ENCODE assay signal across 26 mouse cellular contexts in the genomic region with DNA sequence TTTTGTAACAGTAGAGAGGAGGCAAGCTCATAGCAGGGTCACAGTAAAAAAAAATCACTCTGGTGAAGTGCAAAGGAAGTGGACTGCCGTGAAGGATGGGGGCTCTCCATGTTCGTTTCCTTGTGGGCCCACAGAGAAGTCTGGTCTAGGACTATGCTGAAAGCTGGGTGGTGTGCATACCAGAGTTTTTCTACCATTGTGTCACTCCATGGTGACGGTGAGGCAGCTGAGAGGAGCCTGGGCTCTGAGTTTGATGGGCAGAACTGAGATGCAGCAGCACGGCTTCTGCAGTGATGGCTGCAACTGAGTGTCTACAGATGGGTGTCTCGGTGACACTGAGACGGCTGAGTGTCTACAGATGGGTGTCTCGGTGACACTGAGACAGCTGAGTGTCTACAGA.
DNase-seq lines count a peak whose midpoint lies in the region; ATAC-seq and TF ChIP-seq lines count a peak whose summit lies in the region.
"Had no signal": no experiment of that assay in that cellular context is flagged by ENCODE, and none has a peak within 500 bp of the region (broad histone marks: within the 10 kb centered on the region; RNA-seq: fewer than 3 reads in every experiment).

No protein-coding gene starts in this region.

- no peak overlapping the region for H3K4me3 ChIP-seq in hindbrain, embryonic 10.5 days
- H3K4me3 ChIP-seq in hindbrain, embryonic 14.5 days (replicated peaks; ENCODE audit: low read length): no peak overlapping the region
- H3K4me3 ChIP-seq in midbrain, embryonic 13.5 days (replicated peaks): no peak overlapping the region
- H3K4me3 ChIP-seq in midbrain, postnatal 0 days (ENCODE audit: low read depth, low read length): no peak overlapping the region
- H3K4me3 ChIP-seq in neural tube, embryonic 15.5 days (replicated peaks): no peak overlapping the region
- H3K4me3 ChIP-seq: forebrain, embryonic 15.5 days; heart, embryonic 13.5 days; liver, embryonic 15.5 days had no signal

- peak; percentile 23 for DNase-seq in embryo, embryonic 10 days (ENCODE audit: low spot score)
- no peak for DNase-seq in embryo, embryonic 11 days
- DNase-seq in hindbrain, embryonic 10.5 days (ENCODE audit: low spot score): peak; percentile 41
- no peak for DNase-seq in hindbrain, embryonic 14.5 days (ENCODE audit: low spot score)
- no peak for DNase-seq in midbrain, postnatal 0 days (ENCODE audit: low spot score)
- no peak for DNase-seq in layer of hippocampus, postnatal 25 days (ENCODE audit: extremely low spot score in 1 of 2, low spot score in 1 of 2)
- DNase-seq: adrenal gland, postnatal 10 days; cerebellum, adult 9-10 months; gastrocnemius, postnatal 14 days; heart, adult 18-20 months; heart, postnatal 36 days; kidney, adult 8-10 months; kidney, postnatal 14 days; layer of hippocampus, postnatal 36 days; liver; lung, postnatal 4 days; right cerebral cortex, adult 18-20 months; right cerebral cortex, postnatal 4 days; thymus, postnatal 14 days had no signal

- H3K9me3 ChIP-seq in hindbrain, embryonic 10.5 days: no peaks in the 10 kb centered on the region
- no peaks in the 10 kb centered on the region for H3K9me3 ChIP-seq in hindbrain, embryonic 14.5 days (ENCODE audit: control insufficient read depth, low read length)
- H3K9me3 ChIP-seq in midbrain, embryonic 13.5 days: no peaks in the 10 kb centered on the region
- H3K9me3 ChIP-seq in midbrain, postnatal 0 days (ENCODE audit: low read length): no peaks in the 10 kb centered on the region
- no peaks in the 10 kb centered on the region for H3K9me3 ChIP-seq in neural tube, embryonic 15.5 days (replicated peaks)
- H3K9me3 ChIP-seq: forebrain, embryonic 15.5 days; heart, embryonic 13.5 days; liver, embryonic 15.5 days had no signal

- no peaks in the 10 kb centered on the region for H3K36me3 ChIP-seq in hindbrain, embryonic 10.5 days
- H3K36me3 ChIP-seq in hindbrain, embryonic 14.5 days (replicated peaks; ENCODE audit: control insufficient read depth, insufficient read depth): no peaks in the 10 kb centered on the region
- no peaks in the 10 kb centered on the region for H3K36me3 ChIP-seq in midbrain, embryonic 13.5 days
- H3K36me3 ChIP-seq in midbrain, postnatal 0 days (ENCODE audit: insufficient read depth, low read length): no peaks in the 10 kb centered on the region
- no peaks in the 10 kb centered on the region for H3K36me3 ChIP-seq in neural tube, embryonic 15.5 days
- H3K36me3 ChIP-seq: forebrain, embryonic 15.5 days; heart, embryonic 13.5 days; liver, embryonic 15.5 days had no signal

- H3K27me3 ChIP-seq in hindbrain, embryonic 10.5 days (ENCODE audit: insufficient read depth, poor library complexity, severe bottlenecking): peaks cover 4% of the 10 kb centered on the region; the same call in 1 of the 2 replicates
- H3K27me3 ChIP-seq in hindbrain, embryonic 14.5 days (ENCODE audit: control insufficient read depth, insufficient read depth, low read length): no peaks in the 10 kb centered on the region
- no peaks in the 10 kb centered on the region for H3K27me3 ChIP-seq in midbrain, embryonic 13.5 days
- H3K27me3 ChIP-seq in midbrain, postnatal 0 days (ENCODE audit: insufficient read depth, low read length): no peaks in the 10 kb centered on the region
- H3K27me3 ChIP-seq in neural tube, embryonic 15.5 days (replicated peaks): no peaks in the 10 kb centered on the region
- H3K27me3 ChIP-seq: forebrain, embryonic 15.5 days; heart, embryonic 13.5 days; liver, embryonic 15.5 days had no signal

- no peak overlapping the region for H3K4me2 ChIP-seq in hindbrain, embryonic 14.5 days (replicated peaks)
- no peak overlapping the region for H3K4me2 ChIP-seq in midbrain, embryonic 13.5 days (replicated peaks)
- no peak overlapping the region for H3K4me2 ChIP-seq in midbrain, postnatal 0 days (ENCODE audit: low read depth, low read length, poor library complexity, severe bottlenecking)
- no peak overlapping the region for H3K4me2 ChIP-seq in neural tube, embryonic 15.5 days
- H3K4me2 ChIP-seq: forebrain, embryonic 15.5 days; heart, embryonic 13.5 days; liver, embryonic 15.5 days had no signal

- peaks cover 51% of the 10 kb centered on the region for H3K4me1 ChIP-seq in hindbrain, embryonic 10.5 days (replicated peaks)
- H3K4me1 ChIP-seq in hindbrain, embryonic 14.5 days (replicated peaks; ENCODE audit: control insufficient read depth, insufficient read depth, low read length): peaks cover 9% of the 10 kb centered on the region
- H3K4me1 ChIP-seq in midbrain, embryonic 13.5 days (replicated peaks): peaks cover 31% of the 10 kb centered on the region
- H3K4me1 ChIP-seq in midbrain, postnatal 0 days (ENCODE audit: insufficient read depth, low read length): no peaks in the 10 kb centered on the region
- H3K4me1 ChIP-seq in neural tube, embryonic 15.5 days: peaks cover 18% of the 10 kb centered on the region

- no peak for ATAC-seq in hindbrain, embryonic 14.5 days (ENCODE audit: low FRiP score)
- peak; percentile 50; the same call in 1 of the 2 replicates for ATAC-seq in midbrain, embryonic 13.5 days
- no peak for ATAC-seq in midbrain, postnatal 0 days (ENCODE audit: low FRiP score)
- ATAC-seq in neural tube, embryonic 15.5 days (ENCODE audit: low FRiP score): no peak
- ATAC-seq: activated CD4-positive, CD25-positive, alpha-beta regulatory T cell, adult 4 months; forebrain, embryonic 15.5 days; inflammation-experienced regulatory T-cells, adult 6 months had no signal

- H3K27ac ChIP-seq in hindbrain, embryonic 10.5 days: peak overlapping the region; percentile 50; the same call in 1 of the 2 replicates
- H3K27ac ChIP-seq in hindbrain, embryonic 14.5 days: no peak overlapping the region
- no peak overlapping the region for H3K27ac ChIP-seq in midbrain, embryonic 13.5 days
- H3K27ac ChIP-seq in midbrain, postnatal 0 days (ENCODE audit: low read depth, low read length): no peak overlapping the region
- 0 out of 2 replicates have a peak overlapping the region, but pooled peaks have one; percentile 37 for H3K27ac ChIP-seq in neural tube, embryonic 15.5 days (replicated peaks)
- H3K27ac ChIP-seq: forebrain, embryonic 15.5 days; heart, embryonic 13.5 days; liver, embryonic 15.5 days had no signal

- WGBS in hindbrain, embryonic 10.5 days: 41% methylated on average over 7 of the region's 7 CpGs
- 29% methylated on average over 7 of the region's 7 CpGs for WGBS in hindbrain, embryonic 14.5 days
- 35% methylated on average over 7 of the region's 7 CpGs for WGBS in midbrain, embryonic 13.5 days
- WGBS in midbrain, postnatal 0 days: 49% methylated on average over 7 of the region's 7 CpGs
- 44% methylated on average over 7 of the region's 7 CpGs for WGBS in neural tube, embryonic 15.5 days

- no peak overlapping the region for H3K9ac ChIP-seq in hindbrain, embryonic 14.5 days
- H3K9ac ChIP-seq in midbrain, embryonic 13.5 days (replicated peaks): no peak overlapping the region
- no peak overlapping the region for H3K9ac ChIP-seq in midbrain, postnatal 0 days (replicated peaks; ENCODE audit: low read length, poor library complexity, severe bottlenecking)
- H3K9ac ChIP-seq in neural tube, embryonic 15.5 days (replicated peaks): no peak overlapping the region
- H3K9ac ChIP-seq: forebrain, embryonic 15.5 days; heart, embryonic 13.5 days; liver, embryonic 15.5 days had no signal

- TF ChIP-seq CTCF in midbrain, postnatal 0 days (IDR thresholded peaks at IDR 0.05): no peak

Comparison
In these comparisons a context has a peak if more than half of its experiments do, and no peak if none do; other contexts are left out.
1. DNase-seq: peak in embryo, embryonic 10 days (single experiment) and hindbrain, embryonic 10.5 days (single experiment); none in embryo, embryonic 11 days (single experiment), hindbrain, embryonic 14.5 days (single experiment), midbrain, postnatal 0 days (single experiment) and layer of hippocampus, postnatal 25 days (0 of 2).
2. H3K27ac ChIP-seq: peak in hindbrain, embryonic 10.5 days (single experiment) and neural tube, embryonic 15.5 days (single experiment); none in hindbrain, embryonic 14.5 days (single experiment), midbrain, embryonic 13.5 days (single experiment) and midbrain, postnatal 0 days (single experiment).